26 mouse cellular contexts compared by ENCODE assay signal in genomic region chr1:35274978-35275377, GRCm38 (mm10).
"Had no signal": no experiment of that assay in that cellular context is flagged by ENCODE, and none has a peak within 500 bp of the region (broad histone marks: within the 10 kb centered on the region; RNA-seq: fewer than 3 reads in every experiment).

No protein-coding gene starts in this region.

- ATAC-seq: hindbrain, embryonic 16.5 days; inflammation-experienced regulatory T-cells, adult 6 months; intestine, embryonic 15.5 days; intestine, postnatal 0 days; liver, postnatal 0 days had no signal

- H3K36me3 ChIP-seq: heart, embryonic 10.5 days; hindbrain, embryonic 12.5 days; intestine, embryonic 15.5 days; limb, embryonic 10.5 days; limb, embryonic 12.5 days; liver, embryonic 13.5 days; liver, embryonic 15.5 days had no signal

- H3K9me3 ChIP-seq: heart, embryonic 10.5 days; hindbrain, embryonic 12.5 days; intestine, embryonic 15.5 days; limb, embryonic 10.5 days; limb, embryonic 12.5 days; liver, embryonic 15.5 days had no signal

- H3K4me2 ChIP-seq: hindbrain, embryonic 12.5 days; hindbrain, embryonic 14.5 days; intestine, embryonic 15.5 days; limb, embryonic 12.5 days; liver, embryonic 11.5 days; liver, embryonic 13.5 days; liver, embryonic 15.5 days had no signal

- H3K27me3 ChIP-seq: hindbrain, embryonic 12.5 days; intestine, embryonic 15.5 days; limb, embryonic 12.5 days; liver, embryonic 13.5 days; liver, embryonic 15.5 days had no signal

- DNase-seq: gastrocnemius, postnatal 14 days; gastrocnemius, postnatal 36 days; heart, adult 11 months; heart, adult 2 months; heart, postnatal 14 days; kidney, adult 18-20 months; kidney, adult 8-10 months; kidney, postnatal 10 days; kidney, postnatal 25 days; kidney, postnatal 4 days; layer of hippocampus, adult 9-11 months; layer of hippocampus, postnatal 36 days; liver; liver, embryonic 13.5 days; liver, postnatal 0 days had no signal

- H3K9ac ChIP-seq: hindbrain, embryonic 12.5 days; hindbrain, embryonic 14.5 days; intestine, embryonic 15.5 days; limb, embryonic 12.5 days; liver, embryonic 13.5 days; liver, embryonic 15.5 days; liver, postnatal 0 days had no signal

- H3K4me1 ChIP-seq: hindbrain, embryonic 12.5 days; intestine, embryonic 15.5 days; limb, embryonic 10.5 days; limb, embryonic 12.5 days; liver, embryonic 13.5 days; liver, embryonic 15.5 days had no signal

- H3K27ac ChIP-seq: heart, adult 2 months; heart, embryonic 10.5 days; hindbrain, embryonic 12.5 days; hindbrain, embryonic 14.5 days; intestine, embryonic 15.5 days; limb, embryonic 10.5 days; limb, embryonic 12.5 days; liver, embryonic 13.5 days; liver, embryonic 15.5 days had no signal

- H3K4me3 ChIP-seq: heart, adult 2 months; heart, embryonic 10.5 days; hindbrain, embryonic 12.5 days; intestine, embryonic 15.5 days; limb, embryonic 10.5 days; limb, embryonic 12.5 days; liver, embryonic 13.5 days; liver, embryonic 15.5 days had no signal
